Mouse (Mus musculus) yolk sac, embryonic 10.5 days (tissue): ENCODE measurements around the gene Slbp.

ENCODE experiments used
- DNase-seq: peaks from one replicate; pipeline ENCODE4 v3.0.0-alpha.2; 2017; ENCODE audit warnings: low spot score

The Slbp gene

DNA sequence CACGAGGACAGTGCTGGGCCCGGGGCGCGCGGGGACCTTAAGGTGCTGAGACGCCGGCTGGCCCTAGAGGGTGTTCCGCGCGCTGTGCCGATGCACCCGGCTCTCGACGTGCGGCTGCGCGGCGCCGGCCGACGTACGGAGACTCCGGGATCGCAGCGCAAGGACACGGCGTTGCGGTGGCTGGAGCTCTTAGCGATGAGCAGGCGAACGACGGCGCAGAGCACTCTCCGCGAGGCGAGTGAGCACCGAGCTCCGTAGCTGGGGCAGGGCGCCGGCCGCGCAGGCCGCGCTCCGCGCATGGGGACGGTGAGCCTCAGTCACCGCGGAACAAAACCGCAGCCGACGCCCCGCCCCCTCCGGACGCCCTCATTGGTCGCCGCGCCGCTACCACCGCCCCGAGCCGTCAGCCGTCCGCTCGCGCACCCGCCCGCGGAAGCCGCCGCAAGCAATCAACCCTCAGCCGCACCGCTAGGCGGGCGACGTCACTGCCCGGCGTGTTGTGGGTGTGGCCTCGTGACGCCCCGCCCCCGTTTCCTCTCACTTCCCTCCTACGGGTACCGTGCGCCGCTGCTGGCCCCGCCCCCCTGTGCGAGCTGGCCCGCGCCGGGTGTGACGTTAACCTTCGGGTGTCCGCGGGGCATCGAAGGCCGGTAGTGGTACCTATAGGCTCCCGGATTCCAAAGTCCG lies 22.9 kb downstream of the Slbp start, which contains the start of the genes Fam53a and Gm9903:
Gene Fam53a (minus strand): TSS at position 335 of the 687 bp plus-strand sequence.
Gene Gm9903 (plus strand): TSS at position 625 of the 687 bp plus-strand sequence.
- DNase-seq, result peak; percentile 98

DNA sequence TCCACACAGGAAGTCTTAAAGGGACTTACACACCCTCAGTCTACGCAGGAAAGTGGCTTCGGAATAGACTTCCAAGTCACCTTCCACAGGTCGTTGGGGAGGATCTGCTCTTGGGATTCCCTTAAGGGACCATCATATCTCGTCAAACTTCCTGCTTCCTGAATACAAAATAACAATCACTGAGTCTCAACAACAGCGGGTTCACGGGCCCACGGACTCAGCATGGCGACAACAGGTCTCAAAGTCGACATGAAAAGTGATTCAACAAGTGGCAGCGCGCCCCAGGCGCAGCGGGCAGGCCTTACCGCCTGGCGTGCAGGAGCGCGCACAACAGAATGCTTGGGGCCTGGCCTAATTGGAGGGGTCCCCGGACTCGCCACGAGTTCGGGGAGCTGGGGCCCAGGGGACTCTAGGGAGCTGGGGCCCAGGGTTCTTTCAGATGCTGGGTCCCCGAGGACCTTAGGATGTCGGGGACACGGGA lies 23.5 kb downstream of the Slbp start:
- DNase-seq, result no peak

DNA sequence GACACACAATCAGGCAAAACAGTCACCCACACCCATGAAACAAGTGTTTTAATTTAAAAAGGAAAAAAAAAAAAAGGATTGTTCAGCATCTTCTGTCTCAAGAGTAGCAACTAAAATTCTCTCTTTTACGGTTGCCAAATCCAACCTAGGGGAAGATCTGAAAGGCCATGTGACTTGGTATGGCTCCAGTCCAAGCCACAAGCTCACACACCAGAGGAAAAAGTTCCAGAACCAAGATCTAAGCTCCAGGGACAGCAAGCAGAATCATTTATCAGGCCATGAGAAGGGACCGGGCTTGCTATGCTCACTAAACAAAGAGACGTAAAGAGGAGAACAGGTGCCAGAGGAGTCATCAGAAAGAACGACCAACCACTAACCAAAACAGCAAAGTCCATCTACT lies 24.4 kb downstream of the Slbp start:
- DNase-seq, result no peak

DNA sequence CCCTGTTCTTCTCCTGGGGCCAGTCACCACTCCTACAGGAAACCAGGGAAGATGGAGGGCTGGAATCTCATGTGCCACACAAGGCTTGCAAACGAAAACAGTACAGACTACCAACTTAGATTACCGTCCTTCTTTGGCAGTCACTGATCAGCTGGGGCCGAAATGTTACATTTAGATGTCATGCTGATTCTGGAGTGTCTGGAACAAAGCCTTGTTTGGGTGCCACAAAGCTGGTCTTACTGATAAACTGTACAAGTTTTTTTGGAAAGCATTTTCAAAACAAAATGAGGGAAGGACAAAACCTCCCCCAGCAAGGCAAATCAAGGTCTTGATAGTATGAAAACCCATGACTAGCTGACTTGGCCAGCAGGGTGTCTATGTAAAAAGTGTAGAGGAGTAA lies 28.6 kb downstream of the Slbp start:
- no peak for DNase-seq

DNA sequence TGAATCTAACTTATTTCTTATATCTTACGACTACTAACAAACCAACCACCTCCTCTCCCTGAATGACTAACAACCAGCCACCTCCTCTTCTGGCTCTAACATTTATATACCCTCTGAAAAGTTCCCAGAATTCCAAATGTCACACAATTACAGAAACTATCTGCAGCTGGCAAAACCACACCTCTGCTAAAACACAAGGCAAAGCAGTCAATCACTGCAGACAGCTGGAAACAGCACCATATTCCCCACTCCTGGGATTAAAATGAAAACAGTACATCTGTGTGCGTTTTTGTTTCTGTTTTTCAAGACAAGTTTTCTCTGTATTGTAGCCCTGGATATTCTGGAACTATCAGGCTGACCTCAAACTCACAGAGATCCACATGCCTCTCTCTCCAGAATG lies 29.7 kb downstream of the Slbp start:
- no peak for DNase-seq

DNA sequence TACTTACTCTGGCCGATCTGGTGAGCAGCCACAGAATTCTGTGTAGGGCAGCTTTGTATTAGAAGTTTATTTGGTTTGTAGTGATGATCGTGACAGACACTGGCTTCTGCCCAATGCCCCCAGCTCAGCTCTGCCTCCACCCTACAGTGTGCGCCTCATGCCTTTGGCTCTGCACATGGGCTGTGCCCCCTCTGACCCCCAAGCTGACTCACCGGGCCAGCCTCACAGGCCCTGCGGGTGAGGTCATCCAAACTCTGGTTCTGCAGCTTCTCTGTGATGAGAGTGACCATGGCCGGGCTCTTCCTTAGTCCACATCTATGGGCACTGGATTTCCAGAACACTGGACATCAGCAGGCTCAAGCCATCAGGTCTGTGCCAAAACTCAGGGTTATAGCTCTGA lies 38.0 kb downstream of the Slbp start:
- no peak for DNase-seq

DNA sequence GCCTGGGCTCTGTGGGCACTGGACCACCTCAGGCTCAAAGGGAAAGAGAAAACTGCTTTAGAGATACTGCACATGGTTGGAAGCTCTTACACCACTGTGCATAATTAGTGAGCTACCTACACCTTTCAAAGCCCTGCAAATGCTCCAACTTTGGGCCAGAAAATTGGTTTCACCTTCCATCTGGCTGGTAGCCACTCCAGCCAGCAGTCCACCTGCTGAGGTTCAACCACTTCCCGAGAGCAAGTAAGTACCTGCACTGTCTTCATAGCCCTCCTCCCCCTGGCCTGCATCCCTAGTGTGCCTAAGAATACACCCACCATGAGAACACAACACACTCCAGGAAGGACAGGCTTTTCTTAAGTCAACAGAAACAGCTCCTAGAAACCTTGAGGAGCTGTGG lies 40.6 kb downstream of the Slbp start:
- DNase-seq, result no peak

DNA sequence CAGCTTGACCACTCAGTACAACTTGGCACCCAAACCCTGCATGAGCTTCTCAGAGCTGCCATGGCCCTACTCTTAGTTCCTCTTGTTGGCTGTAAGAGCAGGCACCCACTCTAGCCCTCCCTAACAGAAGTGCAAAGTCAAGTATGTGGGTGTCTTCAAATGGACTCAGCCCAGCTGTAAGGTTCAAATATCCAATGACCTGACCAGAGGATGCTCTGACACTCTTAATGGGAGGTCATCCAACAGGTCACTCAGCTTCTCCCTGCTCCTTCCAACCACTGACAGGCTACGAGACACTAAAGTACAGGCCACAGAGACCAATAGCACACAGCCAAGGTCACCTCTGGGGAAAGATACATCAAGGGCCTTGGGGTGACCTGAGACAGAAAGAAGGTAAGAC lies 43.1 kb downstream of the Slbp start:
- DNase-seq, result no peak

DNA sequence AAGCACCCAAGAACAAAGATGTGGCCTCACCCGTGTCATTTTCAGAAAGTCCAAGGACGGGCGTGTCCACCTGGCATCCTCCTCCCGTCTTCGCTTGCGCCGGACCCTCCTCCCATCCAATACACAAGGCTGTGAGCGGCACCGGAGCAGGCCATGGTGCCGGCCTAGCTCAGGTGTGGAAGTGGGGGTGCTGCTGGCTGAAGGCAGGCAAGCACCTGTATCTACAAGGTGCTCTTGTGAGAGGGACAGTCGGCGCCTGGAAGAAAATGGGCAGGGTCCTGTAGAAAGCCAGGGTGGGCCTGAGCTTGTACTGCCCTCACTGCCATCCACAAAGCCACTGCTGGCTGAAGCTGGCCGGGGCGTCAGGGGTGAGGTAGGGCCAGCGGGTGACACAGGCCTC lies 44.9 kb downstream of the Slbp start:
- DNase-seq, result no peak

DNA sequence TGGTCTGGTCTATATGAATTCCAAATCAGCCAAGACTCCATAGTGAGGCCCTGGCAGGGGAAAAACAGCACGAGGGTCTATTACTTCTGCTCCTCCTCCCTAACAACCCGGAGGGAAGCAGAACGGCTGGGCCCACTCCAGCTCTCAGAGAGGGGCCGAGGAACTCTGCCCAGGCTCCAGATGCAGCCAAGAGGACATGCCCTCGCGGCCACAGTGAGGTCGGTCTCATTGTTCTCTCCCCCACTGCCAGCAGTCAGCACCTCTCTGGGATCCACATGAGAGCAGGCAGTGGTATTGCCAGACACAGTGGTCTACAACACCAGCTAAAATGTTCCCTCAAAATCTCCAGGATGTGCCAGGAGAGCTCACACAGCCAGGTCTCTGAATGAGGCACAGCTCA lies 45.7 kb downstream of the Slbp start:
- DNase-seq, result no peak

DNA sequence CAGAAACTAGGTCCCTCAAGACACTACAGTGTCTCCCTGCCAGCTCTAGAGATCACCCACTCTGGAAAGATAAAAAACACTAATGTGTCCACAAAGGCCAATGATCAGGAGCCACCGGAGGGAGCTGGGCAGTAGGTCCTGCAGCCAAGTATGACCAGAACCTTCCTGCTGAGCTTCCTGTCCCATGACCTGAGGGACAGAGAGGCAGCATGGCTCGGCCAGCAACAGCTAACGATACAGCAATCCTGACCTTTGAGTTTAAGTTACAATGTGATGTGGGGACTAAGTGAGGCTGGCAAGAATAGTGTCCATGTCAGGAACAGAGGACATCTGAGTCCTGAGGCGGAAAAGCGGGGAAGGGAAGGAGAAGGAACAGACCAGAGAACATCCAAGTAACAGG lies 47.1 kb downstream of the Slbp start:
- DNase-seq, result no peak

DNA sequence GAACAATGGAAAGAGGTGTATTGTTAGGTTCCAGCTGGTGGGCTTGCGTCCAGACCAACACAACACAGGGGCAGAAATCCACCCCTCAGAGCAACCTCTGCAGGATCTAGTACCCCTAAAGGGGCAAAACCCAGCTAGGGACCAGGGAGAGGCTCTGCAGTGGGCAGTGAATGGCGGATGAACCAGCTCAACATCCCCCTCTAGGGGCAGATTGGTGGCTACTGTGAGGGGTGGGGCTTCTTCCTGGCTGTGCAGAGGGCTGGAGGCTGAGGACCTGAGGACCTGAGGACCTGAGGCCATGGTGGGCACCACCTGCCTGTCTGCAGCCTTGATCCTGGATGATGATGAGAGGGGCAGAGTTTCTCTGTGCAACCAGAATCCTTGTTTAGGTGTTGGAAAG lies 58.8 kb downstream of the Slbp start:
- DNase-seq, result no peak

DNA sequence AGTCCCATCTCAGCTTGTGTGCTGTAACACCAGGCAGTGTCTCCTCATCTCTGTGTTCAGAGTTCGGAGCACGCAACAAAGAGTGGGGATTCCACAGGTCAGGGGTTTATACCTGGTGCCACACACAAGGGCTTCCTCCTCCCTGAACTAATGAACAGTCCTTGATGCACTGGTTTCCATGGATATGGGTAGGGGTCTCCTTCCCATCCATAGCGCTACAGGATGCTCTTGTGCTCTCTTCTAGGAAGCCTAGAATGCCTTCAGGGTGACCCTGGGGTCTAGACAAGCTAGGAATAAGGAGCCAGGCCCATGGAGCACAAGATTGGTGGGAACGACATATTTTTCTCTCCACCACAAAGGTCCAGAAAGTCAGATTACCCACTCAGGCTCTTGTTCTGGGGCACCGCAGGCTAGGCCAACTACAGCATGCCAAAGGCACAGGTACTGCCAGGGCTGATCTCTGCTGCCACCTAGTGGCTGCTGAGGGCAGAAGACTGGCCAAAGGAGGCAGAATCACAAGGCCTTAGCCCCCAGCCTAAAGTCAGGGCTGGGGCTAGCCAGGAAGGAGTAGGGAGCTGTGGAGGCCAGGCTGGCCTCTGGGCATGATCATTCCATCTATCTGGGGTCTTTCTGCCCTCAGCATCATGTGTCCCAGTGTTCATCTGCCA lies 63.0 kb downstream of the Slbp start:
- peak; percentile 50 for DNase-seq

DNA sequence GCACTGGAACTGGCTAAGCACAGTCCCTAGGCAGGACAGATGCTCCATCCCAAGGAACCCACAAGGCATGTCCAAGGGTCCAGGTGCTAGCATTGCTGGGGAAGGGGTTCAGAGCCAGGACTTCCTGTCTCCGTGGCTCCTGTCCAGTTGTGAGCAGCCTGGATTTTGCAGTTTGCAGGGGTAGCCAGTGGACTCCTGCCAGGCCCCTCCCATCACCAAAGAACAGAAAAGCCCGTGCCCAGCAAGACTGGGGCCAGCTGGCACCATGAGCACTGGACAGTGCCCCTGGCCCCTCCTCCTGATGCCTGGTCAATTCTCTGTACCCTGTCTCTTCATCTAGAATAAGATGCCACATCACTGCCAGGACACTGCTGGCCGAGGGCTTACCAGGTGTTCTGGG lies 64.3 kb downstream of the Slbp start:
- no peak for DNase-seq

DNA sequence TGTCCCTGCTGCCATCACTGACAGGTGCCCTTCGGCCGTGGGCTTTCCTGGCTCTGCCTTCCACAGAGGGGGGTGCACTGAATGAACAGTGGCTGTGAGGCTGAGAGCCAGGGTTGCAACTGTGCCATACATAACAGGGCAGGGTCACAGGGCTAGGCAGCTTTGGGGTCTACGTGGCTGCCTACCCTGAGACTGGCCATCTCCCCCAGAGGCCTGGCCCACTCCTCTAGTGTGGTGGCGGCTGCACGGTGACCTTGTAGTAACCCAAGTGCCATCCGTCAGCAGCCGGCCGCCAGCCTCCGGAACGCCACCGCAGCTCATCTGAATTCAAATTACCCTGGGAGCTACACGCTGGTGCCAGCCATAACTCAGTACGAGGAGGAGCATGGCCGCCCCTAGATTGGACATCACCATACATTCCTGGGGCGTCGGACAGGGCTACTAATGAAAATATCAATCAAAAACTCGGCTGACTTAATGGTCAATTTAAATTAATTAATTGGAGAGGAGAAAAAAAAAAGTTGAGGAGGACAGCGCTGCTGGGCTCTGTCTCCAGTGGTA lies 64.8 kb downstream of the Slbp start:
- DNase-seq, result no peak
